Mouse (Mus musculus) cortical plate, adult 2 months (tissue): ENCODE results near the gene Rpl35a.

Experiments
- CTCF ChIP-seq: fragments of 200-500 bp; IDR thresholded peaks from 2 replicates; pipeline ENCODE4 v1.5.1; 2011; ENCODE audit warnings: mild to moderate bottlenecking, control low read depth, low read length; ENCODE audit not compliant: insufficient read depth; ENCODE audit errors: extremely low read depth
- POLR2A ChIP-seq: fragments of 200-500 bp; IDR thresholded peaks from 2 replicates; pipeline ENCODE4 v1.6.1; 2011; ENCODE audit warnings: mild to moderate bottlenecking, low read length, control low read depth; ENCODE audit not compliant: insufficient read depth; ENCODE audit errors: extremely low read depth

DNA sequence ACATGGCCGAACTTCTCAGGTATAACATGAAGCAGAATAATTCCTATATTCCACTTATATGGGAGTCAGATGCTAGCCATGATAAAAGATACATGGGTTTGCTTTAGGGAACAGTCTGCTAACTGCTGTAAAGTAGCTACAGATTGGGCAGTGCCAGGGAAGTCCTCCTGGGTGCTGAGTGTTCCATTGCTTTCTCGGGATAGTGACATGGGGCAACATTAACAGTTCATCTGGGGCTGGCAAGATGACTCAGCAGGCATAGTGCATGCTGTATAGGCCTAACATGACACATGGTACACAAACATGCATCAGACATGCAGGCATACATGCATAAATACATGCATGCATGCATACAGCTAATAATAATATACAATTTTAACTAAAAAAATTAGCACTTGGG is 27.7 kb downstream of the Rpl35a start:
- TF ChIP-seq CTCF (no peak), POLR2A (no peak)
